Mouse (Mus musculus) left cerebral cortex, adult 9 months (tissue): Measurements from ENCODE around the gene Cldnd2.
A peak's percentile ranks its signal among the peaks of the same experiment; 100 is the strongest.
"Not testable (repeated sequence)": the region's sequence is repeated elsewhere in the genome, so short reads cannot be mapped to it uniquely, and the experiment has no call there.

ENCODE experiments used
- DNase-seq, 2 experiments: peaks; one replicate each; pipeline ENCODE4 v3.0.0; 2022; ENCODE audit warnings: low spot score in 2 of 2

Gene Cldnd2

GRCm38 (mm10) chr7:43440482-43440881 is at the start of gene Cldnd2:
Cldnd2 (plus strand) TSS chr7:43440782.
- no peak for DNase-seq

- DNase-seq: no peak
Observed at GRCm38 (mm10) chr7:43392349-43393121, 48.0 kb upstream of the Cldnd2 start.

- DNase-seq: no peak
Observed at GRCm38 (mm10) chr7:43399501-43399900, 41.1 kb upstream of the Cldnd2 start.

- no peak for DNase-seq
Observed at GRCm38 (mm10) chr7:43402718-43403117, 37.9 kb upstream of the Cldnd2 start.

GRCm38 (mm10) chr7:43407573-43407972 is 33.0 kb upstream of the Cldnd2 start:
- no peak for DNase-seq

GRCm38 (mm10) chr7:43408131-43408553 is 32.4 kb upstream of the Cldnd2 start, which contains the start of gene Siglecg:
Siglecg (plus strand) TSS chr7:43408204.
- no peak for DNase-seq

- DNase-seq: no peak
Observed at GRCm38 (mm10) chr7:43409084-43409483, 31.5 kb upstream of the Cldnd2 start.

- not testable (repeated sequence) for DNase-seq
Observed at GRCm38 (mm10) chr7:43411724-43412123, 28.9 kb upstream of the Cldnd2 start.

- DNase-seq: no peak
Observed at GRCm38 (mm10) chr7:43417298-43417697, 23.3 kb upstream of the Cldnd2 start.

- peak in 1 of 2 experiments; percentile 85 for DNase-seq
Observed at GRCm38 (mm10) chr7:43422995-43423617, 17.5 kb upstream of the Cldnd2 start.

GRCm38 (mm10) chr7:43423991-43424625 is 16.5 kb upstream of the Cldnd2 start:
- no peak for DNase-seq

GRCm38 (mm10) chr7:43427406-43427805 is 13.2 kb upstream of the Cldnd2 start, which contains the start of gene Lim2:
Lim2 (plus strand) TSS chr7:43427670.
- DNase-seq: no peak

GRCm38 (mm10) chr7:43429500-43429899 is 11.1 kb upstream of the Cldnd2 start:
- DNase-seq: no peak

- no peak for DNase-seq
Observed at GRCm38 (mm10) chr7:43432891-43433290, 7.7 kb upstream of the Cldnd2 start.

- DNase-seq: no peak
Observed at GRCm38 (mm10) chr7:43434676-43435075, 5.9 kb upstream of the Cldnd2 start.

- DNase-seq: no peak
Observed at GRCm38 (mm10) chr7:43436341-43437255, 4.0 kb upstream of the Cldnd2 start, which contains the start of gene Nkg7. Nkg7 (plus strand) TSS chr7:43437073.

- DNase-seq: no peak
Observed at GRCm38 (mm10) chr7:43438611-43439010, 2.0 kb upstream of the Cldnd2 start.

- DNase-seq: no peak
Observed at GRCm38 (mm10) chr7:43441071-43441470, 489 bp downstream of the Cldnd2 start.

- no peak for DNase-seq
Observed at GRCm38 (mm10) chr7:43442684-43443083, 2.1 kb downstream of the Cldnd2 start.

- peak; percentile 40 to 74 for DNase-seq
Observed at GRCm38 (mm10) chr7:43443126-43443916, 2.7 kb downstream of the Cldnd2 start.

- DNase-seq: peak; percentile 91 to 94
Observed at GRCm38 (mm10) chr7:43443917-43444293, 3.3 kb downstream of the Cldnd2 start, which contains the start of the genes Etfb and Gm45233. Etfb (plus strand) TSS chr7:43444083. Gm45233 (plus strand) TSS chr7:43444128.
